Mouse (Mus musculus): ENCODE measurements around the gene Cnn1. TPM values are rescaled to one million over a fixed set of nuclear protein-coding genes. Genes with fewer than 3 reads are reported as not detected.
"Not testable (repeated sequence)": the region's sequence is repeated elsewhere in the genome, so short reads cannot be mapped to it uniquely, and the experiment has no call there.

Cnn1 gene
- polyA plus RNA-seq, 1 experiment from 2014 or later, result 239 TPM

- H3K9ac ChIP-seq (ENCODE audit: low read length), result no peak overlapping the region
- H3K9me3 ChIP-seq (ENCODE audit: control insufficient read depth, low read length), result no peaks in the 10 kb centered on the region
- H3K4me2 ChIP-seq (ENCODE audit: low read length), result no peak overlapping the region
- no peak overlapping the region for H3K27ac ChIP-seq (replicated peaks in 1 of 2; ENCODE audit: control insufficient read depth in 1 of 2, insufficient read depth in 1 of 2, low read depth in 2 of 2, low read length in 2 of 2)
- no peak overlapping the region for H3K4me3 ChIP-seq (ENCODE audit: control insufficient read depth in 1 of 2, insufficient read depth in 1 of 2, low read depth in 1 of 2, low read length in 2 of 2)
- no peak for ATAC-seq (ENCODE audit: insufficient number of reproducible peaks, insufficient read depth, low FRiP score, low read depth)
- peaks cover 0 to 2% of the 10 kb centered on the region in 2 experiments; a peak in 1 of 4 replicates for H3K4me1 ChIP-seq (ENCODE audit: control insufficient read depth in 2 of 2, insufficient read depth in 2 of 2, low read length in 2 of 2)
- no peaks in the 10 kb centered on the region for H3K27me3 ChIP-seq (ENCODE audit: control insufficient read depth, insufficient read depth, low read length)
- no peaks in the 10 kb centered on the region for H3K36me3 ChIP-seq (ENCODE audit: control insufficient read depth, insufficient read depth, low read length)
- 36% methylated on average over 2 of the region's 2 CpGs for WGBS
Observed at GRCm38 (mm10) chr9:22138480-22138879, 39.5 kb downstream of the Cnn1 start.

GRCm38 (mm10) chr9:22139746-22140145 lies 40.7 kb downstream of the Cnn1 start:
- no peak for ATAC-seq (ENCODE audit: insufficient number of reproducible peaks, insufficient read depth, low FRiP score, low read depth)
- no peaks in the 10 kb centered on the region for H3K36me3 ChIP-seq (ENCODE audit: control insufficient read depth, insufficient read depth, low read length)
- H3K4me2 ChIP-seq (ENCODE audit: low read length), result no peak overlapping the region
- H3K27me3 ChIP-seq (ENCODE audit: control insufficient read depth, insufficient read depth, low read length), result no peaks in the 10 kb centered on the region
- WGBS, result 82% methylated on average over 5 of the region's 5 CpGs
- peaks cover 0 to 2% of the 10 kb centered on the region in 2 experiments; a peak in 1 of 4 replicates for H3K4me1 ChIP-seq (ENCODE audit: control insufficient read depth in 2 of 2, insufficient read depth in 2 of 2, low read length in 2 of 2)
- H3K4me3 ChIP-seq (ENCODE audit: control insufficient read depth in 1 of 2, insufficient read depth in 1 of 2, low read depth in 1 of 2, low read length in 2 of 2), result no peak overlapping the region
- no peak overlapping the region for H3K9ac ChIP-seq (ENCODE audit: low read length)
- H3K27ac ChIP-seq (replicated peaks in 1 of 2; ENCODE audit: control insufficient read depth in 1 of 2, insufficient read depth in 1 of 2, low read depth in 2 of 2, low read length in 2 of 2), result no peak overlapping the region
- no peaks in the 10 kb centered on the region for H3K9me3 ChIP-seq (ENCODE audit: control insufficient read depth, low read length)

- Histone ChIP-seq H3K4me1 (ENCODE audit: control insufficient read depth in 2 of 2, insufficient read depth in 2 of 2, low read length in 2 of 2) (no peaks in the 10 kb centered on the region), H3K9ac (ENCODE audit: low read length) (no peak overlapping the region), H3K27ac (replicated peaks in 1 of 2; ENCODE audit: control insufficient read depth in 1 of 2, insufficient read depth in 1 of 2, low read depth in 2 of 2, low read length in 2 of 2) (no peak overlapping the region), H3K9me3 (ENCODE audit: control insufficient read depth, low read length) (no peaks in the 10 kb centered on the region; the same call in 1 of the 2 replicates), H3K36me3 (ENCODE audit: control insufficient read depth, insufficient read depth, low read length) (no peaks in the 10 kb centered on the region), H3K4me2 (ENCODE audit: low read length) (no peak overlapping the region), H3K4me3 (ENCODE audit: control insufficient read depth in 1 of 2, insufficient read depth in 1 of 2, low read depth in 1 of 2, low read length in 2 of 2) (no peak overlapping the region), H3K27me3 (ENCODE audit: control insufficient read depth, insufficient read depth, low read length) (no peaks in the 10 kb centered on the region)
- WGBS, result 44% methylated on average over 17 of the region's 17 CpGs
- no peak for ATAC-seq (ENCODE audit: insufficient number of reproducible peaks, insufficient read depth, low FRiP score, low read depth)
Observed at GRCm38 (mm10) chr9:22143108-22144037, 44.4 kb downstream of the Cnn1 start.

- no peaks in the 10 kb centered on the region; the same call in 1 of the 2 replicates for H3K9me3 ChIP-seq (ENCODE audit: control insufficient read depth, low read length)
- no peak overlapping the region for H3K9ac ChIP-seq (ENCODE audit: low read length)
- H3K36me3 ChIP-seq (ENCODE audit: control insufficient read depth, insufficient read depth, low read length), result no peaks in the 10 kb centered on the region
- no peaks in the 10 kb centered on the region for H3K27me3 ChIP-seq (ENCODE audit: control insufficient read depth, insufficient read depth, low read length)
- WGBS, result 74% methylated on average over 7 of the region's 8 CpGs
- ATAC-seq (ENCODE audit: insufficient number of reproducible peaks, insufficient read depth, low FRiP score, low read depth), result no peak
- no peak overlapping the region for H3K4me3 ChIP-seq (ENCODE audit: control insufficient read depth in 1 of 2, insufficient read depth in 1 of 2, low read depth in 1 of 2, low read length in 2 of 2)
- H3K4me2 ChIP-seq (ENCODE audit: low read length), result no peak overlapping the region
- H3K27ac ChIP-seq (replicated peaks in 1 of 2; ENCODE audit: control insufficient read depth in 1 of 2, insufficient read depth in 1 of 2, low read depth in 2 of 2, low read length in 2 of 2), result no peak overlapping the region
- H3K4me1 ChIP-seq (ENCODE audit: control insufficient read depth in 2 of 2, insufficient read depth in 2 of 2, low read length in 2 of 2), result no peaks in the 10 kb centered on the region
Observed at GRCm38 (mm10) chr9:22144304-22144965, 45.4 kb downstream of the Cnn1 start.

- Histone ChIP-seq H3K9me3 (ENCODE audit: control insufficient read depth, low read length) (no peaks in the 10 kb centered on the region; the same call in 1 of the 2 replicates), H3K4me3 (ENCODE audit: control insufficient read depth in 1 of 2, insufficient read depth in 1 of 2, low read depth in 1 of 2, low read length in 2 of 2) (no peak overlapping the region), H3K36me3 (ENCODE audit: control insufficient read depth, insufficient read depth, low read length) (no peaks in the 10 kb centered on the region), H3K4me1 (ENCODE audit: control insufficient read depth in 2 of 2, insufficient read depth in 2 of 2, low read length in 2 of 2) (no peaks in the 10 kb centered on the region), H3K27me3 (ENCODE audit: control insufficient read depth, insufficient read depth, low read length) (no peaks in the 10 kb centered on the region), H3K27ac (replicated peaks in 1 of 2; ENCODE audit: control insufficient read depth in 1 of 2, insufficient read depth in 1 of 2, low read depth in 2 of 2, low read length in 2 of 2) (no peak overlapping the region), H3K4me2 (ENCODE audit: low read length) (no peak overlapping the region), H3K9ac (ENCODE audit: low read length) (no peak overlapping the region)
- no peak for ATAC-seq (ENCODE audit: insufficient number of reproducible peaks, insufficient read depth, low FRiP score, low read depth)
- 66% methylated on average over 20 of the region's 20 CpGs for WGBS
Observed at GRCm38 (mm10) chr9:22149426-22150248, 50.6 kb downstream of the Cnn1 start.

GRCm38 (mm10) chr9:22150249-22150693 lies 51.3 kb downstream of the Cnn1 start:
- not testable (repeated sequence) for ATAC-seq (ENCODE audit: insufficient number of reproducible peaks, insufficient read depth, low FRiP score, low read depth); H3K4me2 ChIP-seq (ENCODE audit: low read length); H3K27ac ChIP-seq (replicated peaks in 1 of 2; ENCODE audit: control insufficient read depth in 1 of 2, insufficient read depth in 1 of 2, low read depth in 2 of 2, low read length in 2 of 2); H3K9me3 ChIP-seq (ENCODE audit: control insufficient read depth, low read length); H3K36me3 ChIP-seq (ENCODE audit: control insufficient read depth, insufficient read depth, low read length); H3K27me3 ChIP-seq (ENCODE audit: control insufficient read depth, insufficient read depth, low read length); H3K4me3 ChIP-seq (ENCODE audit: control insufficient read depth in 1 of 2, insufficient read depth in 1 of 2, low read depth in 1 of 2, low read length in 2 of 2); H3K9ac ChIP-seq (ENCODE audit: low read length); H3K4me1 ChIP-seq (ENCODE audit: control insufficient read depth in 2 of 2, insufficient read depth in 2 of 2, low read length in 2 of 2)
- WGBS, result 83% methylated on average over 7 of the region's 7 CpGs

- no peak for ATAC-seq (ENCODE audit: insufficient number of reproducible peaks, insufficient read depth, low FRiP score, low read depth)
- Histone ChIP-seq H3K27ac (replicated peaks in 1 of 2; ENCODE audit: control insufficient read depth in 1 of 2, insufficient read depth in 1 of 2, low read depth in 2 of 2, low read length in 2 of 2) (no peak overlapping the region), H3K4me1 (ENCODE audit: control insufficient read depth in 2 of 2, insufficient read depth in 2 of 2, low read length in 2 of 2) (0 out of 4 replicates have a peak, but pooled peaks cover 3% of the 10 kb centered on the region in 2 experiments), H3K4me3 (ENCODE audit: control insufficient read depth in 1 of 2, insufficient read depth in 1 of 2, low read depth in 1 of 2, low read length in 2 of 2) (no peak overlapping the region), H3K9ac (ENCODE audit: low read length) (no peak overlapping the region), H3K36me3 (ENCODE audit: control insufficient read depth, insufficient read depth, low read length) (no peaks in the 10 kb centered on the region), H3K9me3 (ENCODE audit: control insufficient read depth, low read length) (no peaks in the 10 kb centered on the region; the same call in 1 of the 2 replicates), H3K27me3 (ENCODE audit: control insufficient read depth, insufficient read depth, low read length) (no peaks in the 10 kb centered on the region), H3K4me2 (ENCODE audit: low read length) (no peak overlapping the region)
- 84% methylated on average over 2 of the region's 2 CpGs for WGBS
Observed at GRCm38 (mm10) chr9:22150946-22151345, 51.9 kb downstream of the Cnn1 start.

Data from heart, embryonic 14.5 days (tissue).